Mouse (Mus musculus): ENCODE data around the gene 1700037H04Rik.

DNA sequence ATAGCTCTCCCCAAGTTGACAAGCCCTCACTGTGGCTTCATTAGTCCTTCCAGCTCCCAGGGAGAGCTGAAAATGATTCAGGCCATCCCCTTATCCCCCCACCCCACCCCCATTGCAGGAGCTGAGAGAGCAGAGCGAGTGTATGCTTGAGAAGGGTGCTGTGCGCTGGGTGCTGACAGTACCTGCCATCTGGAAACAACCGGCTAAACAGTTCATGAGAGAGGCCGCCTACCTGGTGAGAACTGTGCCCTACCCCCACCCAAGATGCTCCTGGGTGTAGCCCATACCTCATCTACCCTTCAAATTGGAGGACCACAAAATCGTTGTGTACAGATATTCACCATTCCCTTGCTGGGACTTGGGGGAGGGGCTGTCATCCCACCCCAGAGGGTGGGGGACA lies 20.6 kb downstream of the 1700037H04Rik start:
- TF ChIP-seq POLR2A (IDR thresholded peaks at IDR 0.05; ENCODE audit: insufficient read depth, low read depth, low read length), result no peak
- TF ChIP-seq CTCF (IDR thresholded peaks at IDR 0.05), result no peak
- TF ChIP-seq EP300 (IDR thresholded peaks at IDR 0.05; ENCODE audit: insufficient read depth, low read depth, low read length), result no peak

Measured in heart, adult 2 months (tissue).